Mouse (Mus musculus) intestine, embryonic 15.5 days (tissue): ENCODE results near the gene Gm17304. TPM values are rescaled to one million over a fixed set of nuclear protein-coding genes. Genes with fewer than 3 reads are reported as not detected.
A peak's percentile ranks its signal among the peaks of the same experiment; 100 is the strongest.

ENCODE experiments used
- ATAC-seq: fragments of 200-750 bp; cut with Nextera tagmentation; 2 replicates; pipeline ENCODE4 v1.8.0; 2017; ENCODE audit warnings: moderate TSS enrichment, moderate library complexity
- H3K27ac ChIP-seq: fragments of 300-500 bp; sonication (generic); 2 replicates; pipeline ENCODE4 v1.5.1; 2015; ENCODE audit warnings: mild to moderate bottlenecking, inconsistent platforms
- H3K27me3 ChIP-seq: fragments of 300-500 bp; sonication (generic); replicated peaks from 2 replicates; pipeline ENCODE4 v1.6.1; 2015; ENCODE audit warnings: inconsistent platforms
- H3K36me3 ChIP-seq: fragments of 300-500 bp; sonication (generic); 2 replicates; pipeline ENCODE4 v1.6.1; 2015; ENCODE audit warnings: inconsistent platforms
- H3K4me1 ChIP-seq: fragments of 300-500 bp; sonication (generic); replicated peaks from 2 replicates; pipeline ENCODE4 v1.6.1; 2015; ENCODE audit warnings: inconsistent platforms
- H3K4me2 ChIP-seq: fragments of 300-500 bp; sonication (generic); replicated peaks from 2 replicates; pipeline ENCODE4 v1.6.1; 2015; ENCODE audit warnings: mild to moderate bottlenecking, inconsistent platforms
- H3K4me3 ChIP-seq: fragments of 300-500 bp; sonication (generic); replicated peaks from 2 replicates; pipeline ENCODE4 v1.5.1; 2015; ENCODE audit warnings: inconsistent platforms
- H3K9ac ChIP-seq: fragments of 300-500 bp; sonication (generic); 2 replicates; pipeline ENCODE4 v1.6.1; 2015; ENCODE audit warnings: inconsistent platforms
- H3K9me3 ChIP-seq: fragments of 300-500 bp; sonication (generic); 2 replicates; pipeline ENCODE4 v1.6.1; 2016; ENCODE audit warnings: inconsistent platforms
- WGBS: fragments of 180-500 bp; shearing (Covaris S2); methylation state at CpG from one replicate; pipeline ENCODE4 v1.1.7; 2015; 5-methylcytosine and 5-hydroxymethylcytosine counted together
- polyA plus RNA-seq: library from polyadenylated mRNA; unstranded; fragments of >200 nt; fragmentation: Nextera tagmentation; extraction: Ambion mirVana; gene quantifications from 2 replicates; pipeline ENCODE4 v1.2.1, GENCODE M21; 2015

Gm17304 gene
- not detected in 2 replicates for polyA plus RNA-seq

- Histone ChIP-seq H3K4me3 (no peak within 1 kb of the TSS), H3K9me3 (no peaks in the 10 kb centered on the region), H3K9ac (no peak within 1 kb of the TSS), H3K27me3 (no peaks in the 10 kb centered on the region), H3K4me2 (no peak within 1 kb of the TSS), H3K27ac (no peak within 1 kb of the TSS), H3K4me1 (no peaks in the 10 kb centered on the region), H3K36me3 (no peaks in the 10 kb centered on the region)
- ATAC-seq: no peak
- 80% methylated on average over 4 of the region's 4 CpGs for WGBS
These were observed at the start of gene Gm17304 for GRCm38 (mm10) chr5:106608798-106609197. Gene Gm17304, plus strand, starts transcription at chr5:106609098.

- whole genome bisulfite sequencing: 2% methylated on average over 40 of the region's 40 CpGs
- H3K27ac ChIP-seq: no peak overlapping the region
- ATAC-seq: peak; percentile 41
- peak overlapping the region; percentile 55 for H3K4me2 ChIP-seq
- peaks cover 66% of the 10 kb centered on the region for H3K27me3 ChIP-seq
- no peaks in the 10 kb centered on the region for H3K36me3 ChIP-seq
- no peaks in the 10 kb centered on the region for H3K9me3 ChIP-seq
- no peak overlapping the region for H3K9ac ChIP-seq
- H3K4me3 ChIP-seq: peak overlapping the region; percentile 17
- peaks cover 7% of the 10 kb centered on the region for H3K4me1 ChIP-seq
These were observed 48.0 kb upstream of the Gm17304 start for GRCm38 (mm10) chr5:106560631-106561498.

- Histone ChIP-seq H3K9ac (no peak overlapping the region), H3K27me3 (peaks cover 68% of the 10 kb centered on the region), H3K4me1 (peaks cover 7% of the 10 kb centered on the region), H3K4me3 (peak overlapping the region; percentile 17), H3K9me3 (no peaks in the 10 kb centered on the region), H3K36me3 (no peaks in the 10 kb centered on the region), H3K4me2 (peak overlapping the region; percentile 55), H3K27ac (no peak overlapping the region)
- 13% methylated on average over 8 of the region's 8 CpGs for WGBS
- no peak for ATAC-seq
These were observed 47.4 kb upstream of the Gm17304 start for GRCm38 (mm10) chr5:106561499-106561822.

GRCm38 (mm10) chr5:106566025-106566424 lies 42.9 kb upstream of the Gm17304 start:
- WGBS: 48% methylated on average over 6 of the region's 6 CpGs
- no peak overlapping the region for H3K9ac ChIP-seq
- H3K4me1 ChIP-seq: peaks cover 5% of the 10 kb centered on the region
- H3K9me3 ChIP-seq: no peaks in the 10 kb centered on the region
- H3K27me3 ChIP-seq: peaks cover 38% of the 10 kb centered on the region
- no peak overlapping the region for H3K27ac ChIP-seq
- H3K36me3 ChIP-seq: no peaks in the 10 kb centered on the region
- ATAC-seq: no peak
- no peak overlapping the region for H3K4me3 ChIP-seq
- H3K4me2 ChIP-seq: no peak overlapping the region

- WGBS: 5% methylated on average over 52 of the region's 55 CpGs
- ATAC-seq: peak; percentile 87
These were observed 34.9 kb upstream of the Gm17304 start for GRCm38 (mm10) chr5:106573742-106574559.

GRCm38 (mm10) chr5:106574560-106574946 lies 34.3 kb upstream of the Gm17304 start:
- Histone ChIP-seq H3K4me3 (peak overlapping the region; percentile 67), H3K27ac (no peak overlapping the region), H3K9me3 (no peaks in the 10 kb centered on the region), H3K9ac (peak overlapping the region; percentile 56), H3K27me3 (0 out of 2 replicates have a peak, but pooled peaks cover 3% of the 10 kb centered on the region), H3K36me3 (no peaks in the 10 kb centered on the region), H3K4me2 (peak overlapping the region; percentile 100), H3K4me1 (peaks cover 7% of the 10 kb centered on the region; the same call in 1 of the 2 replicates)
- ATAC-seq: peak; percentile 97
- WGBS: under 1% methylated on average over 43 of the region's 45 CpGs

More at GRCm38 (mm10) chr5:106573742-106574559, 34.9 kb upstream of the Gm17304 start:
- Histone ChIP-seq H3K4me1 (peaks cover 7% of the 10 kb centered on the region; the same call in 1 of the 2 replicates), H3K27ac (no peak overlapping the region), H3K9ac (peak overlapping the region; percentile 56), H3K4me3 (peak overlapping the region; percentile 67), H3K27me3 (0 out of 2 replicates have a peak, but pooled peaks cover 3% of the 10 kb centered on the region), H3K9me3 (no peaks in the 10 kb centered on the region), H3K36me3 (no peaks in the 10 kb centered on the region), H3K4me2 (peak overlapping the region; percentile 100)

GRCm38 (mm10) chr5:106575098-106575497 lies 33.8 kb upstream of the Gm17304 start:
- no peak overlapping the region for H3K9ac ChIP-seq
- peak overlapping the region; percentile 100 for H3K4me2 ChIP-seq
- H3K4me1 ChIP-seq: peaks cover 7% of the 10 kb centered on the region; the same call in 1 of the 2 replicates
- H3K27ac ChIP-seq: no peak overlapping the region
- ATAC-seq: no peak
- no peaks in the 10 kb centered on the region for H3K36me3 ChIP-seq
- 0 out of 2 replicates have a peak, but pooled peaks cover 3% of the 10 kb centered on the region for H3K27me3 ChIP-seq
- WGBS: 28% methylated on average over 4 of the region's 4 CpGs
- H3K9me3 ChIP-seq: no peaks in the 10 kb centered on the region
- peak overlapping the region; percentile 67; the same call in 1 of the 2 replicates for H3K4me3 ChIP-seq

- Histone ChIP-seq H3K4me2 (no peak overlapping the region), H3K4me3 (no peak overlapping the region), H3K27ac (no peak overlapping the region), H3K9me3 (no peaks in the 10 kb centered on the region), H3K27me3 (0 out of 2 replicates have a peak, but pooled peaks cover 3% of the 10 kb centered on the region), H3K9ac (no peak overlapping the region), H3K4me1 (peaks cover 7% of the 10 kb centered on the region; the same call in 1 of the 2 replicates), H3K36me3 (no peaks in the 10 kb centered on the region)
- 79% methylated on average over 9 of the region's 9 CpGs for WGBS
- ATAC-seq: no peak
These were observed 31.5 kb upstream of the Gm17304 start for GRCm38 (mm10) chr5:106577237-106577888.

- H3K4me2 ChIP-seq: no peak overlapping the region
- H3K9ac ChIP-seq: no peak overlapping the region
- no peaks in the 10 kb centered on the region for H3K9me3 ChIP-seq
- ATAC-seq: no peak
- H3K4me1 ChIP-seq: no peaks in the 10 kb centered on the region
- whole genome bisulfite sequencing: 76% methylated on average over 7 of the region's 7 CpGs
- H3K27ac ChIP-seq: no peak overlapping the region
- H3K36me3 ChIP-seq: no peaks in the 10 kb centered on the region
- 0 out of 2 replicates have a peak, but pooled peaks cover under 1% of the 10 kb centered on the region for H3K27me3 ChIP-seq
- no peak overlapping the region for H3K4me3 ChIP-seq
These were observed 28.0 kb upstream of the Gm17304 start for GRCm38 (mm10) chr5:106580943-106581342.

- no peak overlapping the region for H3K9ac ChIP-seq
- H3K4me2 ChIP-seq: no peak overlapping the region
- H3K4me1 ChIP-seq: no peaks in the 10 kb centered on the region
- H3K4me3 ChIP-seq: no peak overlapping the region
- peaks cover 3% of the 10 kb centered on the region; the same call in 1 of the 2 replicates for H3K36me3 ChIP-seq
- H3K27ac ChIP-seq: no peak overlapping the region
- no peak for ATAC-seq
- 89% methylated on average over 9 of the region's 9 CpGs for WGBS
- H3K27me3 ChIP-seq: no peaks in the 10 kb centered on the region
- no peaks in the 10 kb centered on the region for H3K9me3 ChIP-seq
These were observed 19.9 kb upstream of the Gm17304 start for GRCm38 (mm10) chr5:106589006-106589405.

GRCm38 (mm10) chr5:106589670-106590069 lies 19.2 kb upstream of the Gm17304 start:
- Histone ChIP-seq H3K4me3 (no peak overlapping the region), H3K36me3 (peaks cover 3% of the 10 kb centered on the region; the same call in 1 of the 2 replicates), H3K9me3 (no peaks in the 10 kb centered on the region), H3K4me1 (no peaks in the 10 kb centered on the region), H3K9ac (no peak overlapping the region), H3K27me3 (no peaks in the 10 kb centered on the region), H3K27ac (no peak overlapping the region), H3K4me2 (no peak overlapping the region)
- no peak for ATAC-seq
- WGBS: 89% methylated on average over 11 of the region's 11 CpGs
